ENCODE assay signal across 13 mouse cellular contexts in the genomic region with DNA sequence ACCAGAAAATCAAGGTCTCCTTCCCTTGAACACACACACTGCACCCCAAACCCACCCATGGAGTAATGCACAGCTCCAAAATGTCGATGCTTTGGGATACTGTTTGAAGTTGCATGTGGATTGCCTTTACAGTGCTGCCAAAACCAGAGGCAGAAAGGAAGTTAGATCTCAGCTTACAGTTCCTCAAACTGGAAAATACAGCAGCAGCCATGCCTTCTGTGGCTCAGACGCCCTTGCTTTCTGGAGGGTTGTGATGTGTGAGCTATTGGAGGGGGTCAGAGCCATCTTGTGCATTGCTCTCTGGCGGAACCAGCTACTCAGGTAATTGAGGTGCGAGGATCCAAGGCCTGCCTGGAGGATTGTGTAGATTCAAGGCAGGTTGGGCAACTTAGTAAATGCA. TPM values are rescaled to one million over a fixed set of nuclear protein-coding genes. Genes with fewer than 3 reads are reported as not detected.
DNase-seq lines count a peak whose midpoint lies in the region; ATAC-seq lines count a peak whose summit lies in the region.
"Had no signal": no experiment of that assay in that cellular context is flagged by ENCODE, and none has a peak within 500 bp of the region (broad histone marks: within the 10 kb centered on the region; RNA-seq: fewer than 3 reads in every experiment).

No protein-coding gene starts in this region.

- DNase-seq in heart, adult 11 months, result peak; percentile 90
- DNase-seq in heart, postnatal 36 days, result no peak
- peak; percentile 4 to 6 for DNase-seq in monocyte, adult 2 months (ENCODE audit: low read depth in 1 of 2, low spot score in 2 of 2)
- DNase-seq in urinary bladder, postnatal 25 days (ENCODE audit: low spot score), result no peak
- no peak for DNase-seq in left cerebral cortex, postnatal 14 days (ENCODE audit: low spot score in 2 of 2)
- no peak for DNase-seq in cerebellum, adult 9-10 months
- DNase-seq: liver, postnatal 0 days; right cerebral cortex, postnatal 14 days had no signal

- H3K36me3 ChIP-seq in heart, embryonic 16.5 days (ENCODE audit: control insufficient read depth, insufficient read depth), result 0 out of 2 replicates have a peak, but pooled peaks cover 2% of the 10 kb centered on the region
- H3K36me3 ChIP-seq: neural tube, embryonic 12.5 days had no signal

- no peak overlapping the region for H3K4me2 ChIP-seq in heart, embryonic 16.5 days (ENCODE audit: low read depth, low read length)
- H3K4me2 ChIP-seq: limb, embryonic 12.5 days; neural tube, embryonic 12.5 days had no signal

- peak overlapping the region; percentile 96 for H3K27ac ChIP-seq in heart, embryonic 16.5 days (ENCODE audit: low read length)
- H3K27ac ChIP-seq: limb, embryonic 12.5 days; neural tube, embryonic 12.5 days had no signal

- peaks cover 77% of the 10 kb centered on the region for H3K4me1 ChIP-seq in heart, embryonic 16.5 days (ENCODE audit: control insufficient read depth, insufficient read depth, low read length)

- no peak overlapping the region for H3K9ac ChIP-seq in heart, embryonic 16.5 days (ENCODE audit: low read length)
- H3K9ac ChIP-seq: limb, embryonic 12.5 days; liver, postnatal 0 days; neural tube, embryonic 12.5 days had no signal

- H3K4me3 ChIP-seq in heart, embryonic 16.5 days (ENCODE audit: low read length), result no peak overlapping the region
- H3K4me3 ChIP-seq: limb, embryonic 12.5 days; neural tube, embryonic 12.5 days had no signal

- intact Hi-C loops in heart, postnatal 36 days (cut with DNase I), result no loop called here
- intact Hi-C loops in left cerebral cortex, postnatal 14 days (cut with DNase I), result no loop called here

- no peaks in the 10 kb centered on the region for H3K27me3 ChIP-seq in heart, embryonic 16.5 days (ENCODE audit: control insufficient read depth, insufficient read depth, low read length)
- H3K27me3 ChIP-seq: limb, embryonic 12.5 days; neural tube, embryonic 12.5 days had no signal

- no peaks in the 10 kb centered on the region for H3K9me3 ChIP-seq in heart, embryonic 16.5 days (replicated peaks; ENCODE audit: control insufficient read depth, low read length)
- H3K9me3 ChIP-seq: limb, embryonic 12.5 days; neural tube, embryonic 12.5 days had no signal

- no peak for ATAC-seq in monocyte, adult 5-6 weeks (replicated peaks; ENCODE audit: insufficient number of reproducible peaks, low FRiP score, low TSS enrichment, poor library complexity, severe bottlenecking)
- no peak for ATAC-seq in heart, embryonic 16.5 days (replicated peaks; ENCODE audit: extremely low read depth, insufficient read depth, low FRiP score)
- ATAC-seq: liver, postnatal 0 days; midbrain, embryonic 16.5 days had no signal

- 75% methylated on average over 4 of the region's 4 CpGs for WGBS in heart, embryonic 16.5 days

RNA-seq across cellular contexts. Expression of gene Umps, which starts 30.0 kb away (rescaled TPM):
- total RNA-seq in heart, postnatal 36 days (2021), result 1 to 10 TPM; 7.9 to 8.6 TPM
- 19.4 to 23.2 TPM (median 22.4 TPM) in 3 replicates for total RNA-seq in monocyte, adult 5-6 weeks (2017)
- polyA plus RNA-seq in heart, embryonic 16.5 days (2015; fragmentation: Nextera tagmentation; extraction: Ambion mirVana), result 29.4 and 30.7 TPM in 2 replicates
- 10 to 100 TPM; 14.6 to 15.3 TPM for total RNA-seq in left cerebral cortex, postnatal 14 days (2021)

Comparison
In these comparisons a context has a peak if more than half of its experiments do, and no peak if none do; other contexts are left out.
1. DNase-seq: peak in heart, adult 11 months (single experiment) and monocyte, adult 2 months (2 of 2); none in heart, postnatal 36 days (0 of 2), urinary bladder, postnatal 25 days (single experiment), left cerebral cortex, postnatal 14 days (0 of 2) and cerebellum, adult 9-10 months (single experiment).